Mouse (Mus musculus) layer of hippocampus, adult 9-10 months (tissue): ENCODE measurements around the gene Wwp2.
A peak's percentile ranks its signal among the peaks of the same experiment; 100 is the strongest.
"Not testable (repeated sequence)": the region's sequence is repeated elsewhere in the genome, so short reads cannot be mapped to it uniquely, and the experiment has no call there.

Experiments
- DNase-seq: peaks from one replicate; pipeline ENCODE4 v3.0.0; 2022; ENCODE audit warnings: low spot score

The Wwp2 gene

GRCm38 (mm10) chr8:107476786-107477185 is 40.6 kb downstream of the Wwp2 start:
- not testable (repeated sequence) for DNase-seq

GRCm38 (mm10) chr8:107478728-107479127 is 42.6 kb downstream of the Wwp2 start:
- no peak for DNase-seq

GRCm38 (mm10) chr8:107480436-107480835 is 44.3 kb downstream of the Wwp2 start:
- no peak for DNase-seq

GRCm38 (mm10) chr8:107483250-107483649 is 47.1 kb downstream of the Wwp2 start:
- DNase-seq: peak; percentile 44

GRCm38 (mm10) chr8:107484956-107485355 is 48.8 kb downstream of the Wwp2 start:
- no peak for DNase-seq

GRCm38 (mm10) chr8:107488551-107488950 is 52.4 kb downstream of the Wwp2 start:
- DNase-seq: no peak

GRCm38 (mm10) chr8:107489086-107489485 is 52.9 kb downstream of the Wwp2 start:
- DNase-seq: no peak

GRCm38 (mm10) chr8:107489921-107490320 is 53.8 kb downstream of the Wwp2 start:
- no peak for DNase-seq

GRCm38 (mm10) chr8:107490649-107491048 is 54.5 kb downstream of the Wwp2 start:
- no peak for DNase-seq

- DNase-seq: no peak
Measured at GRCm38 (mm10) chr8:107491212-107491611, 55.0 kb downstream of the Wwp2 start.

GRCm38 (mm10) chr8:107491831-107492230 is 55.7 kb downstream of the Wwp2 start:
- no peak for DNase-seq

GRCm38 (mm10) chr8:107492802-107493201 is 56.6 kb downstream of the Wwp2 start:
- DNase-seq: no peak

- DNase-seq: no peak
Measured at GRCm38 (mm10) chr8:107495425-107495824, 59.3 kb downstream of the Wwp2 start.

- DNase-seq: no peak
Measured at GRCm38 (mm10) chr8:107497708-107498107, 61.5 kb downstream of the Wwp2 start.

- DNase-seq: no peak
Measured at GRCm38 (mm10) chr8:107498390-107498789, 62.2 kb downstream of the Wwp2 start.

- DNase-seq: no peak
Measured at GRCm38 (mm10) chr8:107498806-107499205, 62.6 kb downstream of the Wwp2 start.

GRCm38 (mm10) chr8:107499519-107499918 is 63.4 kb downstream of the Wwp2 start:
- no peak for DNase-seq

GRCm38 (mm10) chr8:107502407-107502806 is 66.2 kb downstream of the Wwp2 start:
- DNase-seq: no peak

GRCm38 (mm10) chr8:107502922-107503321 is 66.8 kb downstream of the Wwp2 start:
- DNase-seq: no peak

- no peak for DNase-seq
Measured at GRCm38 (mm10) chr8:107503354-107503753, 67.2 kb downstream of the Wwp2 start.

- DNase-seq: no peak
Measured at GRCm38 (mm10) chr8:107504239-107504985, 68.2 kb downstream of the Wwp2 start.

GRCm38 (mm10) chr8:107505271-107505670 is 69.1 kb downstream of the Wwp2 start:
- no peak for DNase-seq

GRCm38 (mm10) chr8:107507019-107507418 is 70.9 kb downstream of the Wwp2 start:
- no peak for DNase-seq

- no peak for DNase-seq
Measured at GRCm38 (mm10) chr8:107510204-107510603, 74.0 kb downstream of the Wwp2 start.
